Mouse (Mus musculus) kidney, postnatal 14 days (tissue): ENCODE data around the gene Olfr1238.

Experiments used
- DNase-seq: peaks from one replicate; pipeline ENCODE4 v3.0.0; 2022; ENCODE audit warnings: mixed read lengths

Gene Olfr1238

DNA sequence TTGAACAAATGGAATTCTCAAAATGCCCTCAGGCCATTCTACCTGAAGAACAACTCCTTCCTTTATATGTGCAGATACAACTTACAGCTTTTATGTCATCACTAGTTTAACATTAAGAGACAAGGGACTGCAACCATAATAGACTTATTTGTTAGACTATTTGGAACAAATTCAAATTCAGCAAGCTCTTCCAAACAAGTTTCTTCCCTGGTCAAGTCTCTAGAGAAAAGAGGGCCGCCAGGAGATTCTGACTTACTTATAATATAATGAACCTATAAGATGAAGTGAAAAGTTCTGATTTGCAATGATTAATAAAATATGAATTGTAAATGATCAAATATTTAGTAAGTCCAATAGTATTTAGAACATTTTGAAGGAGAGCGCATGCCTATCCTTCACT is at the start of gene Olfr1238:
Gene Olfr1238, minus strand, starts transcription at position 101 of the 400 bp plus-strand sequence.
- no peak for DNase-seq

DNA sequence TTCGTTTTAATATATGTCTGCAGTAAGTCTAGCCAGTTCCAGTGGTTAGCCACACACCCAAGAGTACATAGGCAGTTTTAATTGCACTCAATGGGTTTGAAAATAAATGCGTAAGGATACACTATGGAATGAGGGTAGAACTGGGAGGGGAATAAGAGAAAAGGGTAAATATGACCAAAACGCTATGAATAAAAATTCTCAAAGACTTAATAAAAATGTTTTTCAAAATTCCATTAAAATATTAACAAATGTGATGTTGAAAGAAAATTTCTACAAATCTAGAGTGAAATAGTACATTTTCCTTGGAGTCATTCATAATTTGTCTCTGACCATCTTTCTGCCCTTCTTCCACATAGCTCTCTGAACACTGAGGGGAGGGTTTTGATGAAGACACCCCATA is 33.4 kb upstream of the Olfr1238 start, which contains the start of gene Olfr1240:
Gene Olfr1240, minus strand, starts transcription at position 101 of the 400 bp plus-strand sequence.
- DNase-seq, result no peak

- DNase-seq, result no peak
Measured at GRCm38 (mm10) chr2:89420307-89420706, 10.8 kb upstream of the Olfr1238 start, which contains the start of gene Olfr1239. Gene Olfr1239 (minus strand): TSS chr2:89420407.

DNA sequence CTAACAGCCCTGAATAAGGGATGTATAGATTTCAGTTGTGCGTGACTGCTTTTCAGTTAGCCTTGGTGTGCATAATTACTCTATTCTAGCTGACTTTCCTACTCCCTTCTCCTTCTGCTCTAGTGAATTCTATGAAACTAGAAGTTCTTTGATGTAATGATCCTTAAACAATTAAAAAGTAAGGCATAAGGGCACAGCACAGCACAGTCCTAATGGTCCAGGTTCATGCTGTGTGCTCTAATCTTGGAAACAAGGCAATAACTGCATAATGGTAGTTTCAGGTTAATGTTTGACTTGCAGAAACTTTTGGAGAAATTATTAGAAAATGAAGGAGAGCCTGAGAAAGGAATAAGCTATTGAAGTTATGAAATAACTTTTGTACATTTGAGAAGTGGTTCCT is 5.1 kb upstream of the Olfr1238 start:
- no peak for DNase-seq

GRCm38 (mm10) chr2:89400882-89401281 is 8.6 kb downstream of the Olfr1238 start:
- DNase-seq, result no peak

- no peak for DNase-seq
Measured at GRCm38 (mm10) chr2:89364765-89365164, 44.7 kb downstream of the Olfr1238 start, which contains the start of gene Olfr1234. Gene Olfr1234 (minus strand): TSS chr2:89364865.
